In the genomic region with DNA sequence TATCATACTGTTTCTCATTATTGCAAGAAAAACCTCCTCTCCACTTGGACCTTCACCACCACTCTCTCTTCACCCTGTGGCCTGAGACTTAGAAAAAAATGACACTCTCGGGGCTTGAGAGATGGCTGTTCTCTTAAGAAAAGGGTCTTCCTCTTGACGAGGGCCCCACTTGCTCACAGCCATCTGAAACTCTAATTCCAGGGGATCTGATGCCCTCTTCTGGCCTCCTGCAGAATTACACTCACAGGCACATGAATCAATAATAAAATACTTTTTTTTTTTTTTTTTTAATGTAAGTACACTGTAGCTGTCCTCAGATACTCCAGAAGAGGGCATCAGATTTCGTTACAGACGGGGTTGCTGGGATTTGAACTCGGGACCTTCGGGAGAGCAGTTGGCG, we compare ENCODE assay signal across 13 mouse cellular contexts. TPM values are rescaled to one million over a fixed set of nuclear protein-coding genes. Genes with fewer than 3 reads are reported as not detected.
A peak's percentile ranks its signal among the peaks of the same experiment; 100 is the strongest.
DNase-seq lines count a peak whose midpoint lies in the region; ATAC-seq and TF ChIP-seq lines count a peak whose summit lies in the region.
"Had no signal": no experiment of that assay in that cellular context is flagged by ENCODE, and none has a peak within 500 bp of the region (broad histone marks: within the 10 kb centered on the region; RNA-seq: fewer than 3 reads in every experiment).

No protein-coding gene starts in this region.

- H3K9ac ChIP-seq in hindbrain, postnatal 0 days (replicated peaks; ENCODE audit: low read length) = no peak overlapping the region
- no peak overlapping the region for H3K9ac ChIP-seq in forebrain, embryonic 11.5 days (ENCODE audit: low read length)

- 65% methylated on average over 7 of the region's 7 CpGs for WGBS in hindbrain, postnatal 0 days
- WGBS in hindbrain, embryonic 10.5 days = 64% methylated on average over 7 of the region's 7 CpGs
- WGBS in forebrain, embryonic 11.5 days = 72% methylated on average over 7 of the region's 7 CpGs

- H3K27me3 ChIP-seq in hindbrain, postnatal 0 days (ENCODE audit: insufficient read depth, low read length) = no peaks in the 10 kb centered on the region
- H3K27me3 ChIP-seq in hindbrain, embryonic 10.5 days (ENCODE audit: insufficient read depth, poor library complexity, severe bottlenecking) = peaks cover 19% of the 10 kb centered on the region
- H3K27me3 ChIP-seq in testis, adult 2 months (ENCODE audit: control insufficient read depth, insufficient read depth, low read length) = no peaks in the 10 kb centered on the region
- no peaks in the 10 kb centered on the region for H3K27me3 ChIP-seq in splenic B cell, adult 2 months (ENCODE audit: control insufficient read depth, insufficient read depth, low read length, poor library complexity, severe bottlenecking)
- H3K27me3 ChIP-seq in forebrain, embryonic 11.5 days (ENCODE audit: control insufficient read depth, insufficient read depth, low read length) = no peaks in the 10 kb centered on the region; the same call in 1 of the 2 replicates

- H3K36me3 ChIP-seq in hindbrain, postnatal 0 days (ENCODE audit: insufficient read depth, low read length) = no peaks in the 10 kb centered on the region
- H3K36me3 ChIP-seq in hindbrain, embryonic 10.5 days = no peaks in the 10 kb centered on the region
- H3K36me3 ChIP-seq in testis, adult 2 months (ENCODE audit: control insufficient read depth, insufficient read depth, low read length) = no peaks in the 10 kb centered on the region
- no peaks in the 10 kb centered on the region for H3K36me3 ChIP-seq in splenic B cell, adult 2 months (ENCODE audit: control insufficient read depth, insufficient read depth, low read length, poor library complexity, severe bottlenecking)
- H3K36me3 ChIP-seq in forebrain, embryonic 11.5 days (ENCODE audit: control insufficient read depth, insufficient read depth, low read length) = no peaks in the 10 kb centered on the region

- no peak for DNase-seq in hindbrain, postnatal 0 days (ENCODE audit: low spot score)
- no peak for DNase-seq in hindbrain, embryonic 10.5 days (ENCODE audit: low spot score)
- DNase-seq in testis, postnatal 14 days (ENCODE audit: low spot score) = no peak
- DNase-seq in R1 (ENCODE audit: low read depth, low spot score) = peak; percentile 74
- peak; percentile 53 for DNase-seq in splenic B cell, adult 2 months (ENCODE audit: low read depth, low spot score)
- DNase-seq in spleen, adult 12 weeks (ENCODE audit: low spot score) = no peak
- no peak for DNase-seq in forebrain, embryonic 11.5 days (ENCODE audit: low spot score)
- DNase-seq: embryo, embryonic 11 days; gastrocnemius, postnatal 14 days; heart, postnatal 36 days; lung, postnatal 14 days had no signal

- no peak overlapping the region for H3K27ac ChIP-seq in hindbrain, postnatal 0 days
- no peak overlapping the region for H3K27ac ChIP-seq in hindbrain, embryonic 10.5 days
- no peak overlapping the region for H3K27ac ChIP-seq in testis, adult 2 months (ENCODE audit: control insufficient read depth, insufficient read depth, low read depth, low read length)
- no peak overlapping the region for H3K27ac ChIP-seq in forebrain, embryonic 11.5 days (ENCODE audit: low read depth, low read length)

- no peak overlapping the region for H3K4me3 ChIP-seq in hindbrain, postnatal 0 days (ENCODE audit: low read length)
- H3K4me3 ChIP-seq in hindbrain, embryonic 10.5 days = no peak overlapping the region
- H3K4me3 ChIP-seq in testis, adult 2 months (ENCODE audit: control insufficient read depth, low read depth, low read length) = no peak overlapping the region
- H3K4me3 ChIP-seq in forebrain, embryonic 11.5 days (ENCODE audit: low read depth, low read length) = no peak overlapping the region

- H3K4me1 ChIP-seq in hindbrain, postnatal 0 days (ENCODE audit: insufficient read depth, low read length) = no peaks in the 10 kb centered on the region
- H3K4me1 ChIP-seq in hindbrain, embryonic 10.5 days (replicated peaks) = no peaks in the 10 kb centered on the region
- peaks cover 5% of the 10 kb centered on the region; the same call in 1 of the 2 replicates for H3K4me1 ChIP-seq in testis, adult 2 months (ENCODE audit: control insufficient read depth, insufficient read depth, low read length)
- H3K4me1 ChIP-seq in forebrain, embryonic 11.5 days (replicated peaks; ENCODE audit: control insufficient read depth, insufficient read depth, low read length) = no peaks in the 10 kb centered on the region

- TF ChIP-seq CTCF in hindbrain, postnatal 0 days (IDR thresholded peaks at IDR 0.05; ENCODE audit: low read depth) = peak; percentile 43
- TF ChIP-seq CTCF in testis, adult 2 months (IDR thresholded peaks at IDR 0.05; ENCODE audit: control insufficient read depth, insufficient read depth, insufficient replicate concordance, low read depth, low read length) = 0 out of 2 replicates have a peak, but pooled peaks have one; percentile 2

- H3K9me3 ChIP-seq in hindbrain, postnatal 0 days (ENCODE audit: low read length) = no peaks in the 10 kb centered on the region
- H3K9me3 ChIP-seq in hindbrain, embryonic 10.5 days = no peaks in the 10 kb centered on the region
- H3K9me3 ChIP-seq in forebrain, embryonic 11.5 days (ENCODE audit: control insufficient read depth, low read length) = no peaks in the 10 kb centered on the region

- no peak for ATAC-seq in hindbrain, postnatal 0 days
- ATAC-seq in forebrain, embryonic 11.5 days (replicated peaks; ENCODE audit: low FRiP score) = no peak
- ATAC-seq: midbrain, embryonic 16.5 days had no signal

- H3K4me2 ChIP-seq in hindbrain, postnatal 0 days (ENCODE audit: low read depth, low read length) = no peak overlapping the region
- H3K4me2 ChIP-seq in forebrain, embryonic 11.5 days (ENCODE audit: low read depth, low read length, severe bottlenecking) = no peak overlapping the region

- TF ChIP-seq POLR2A in testis, adult 2 months (IDR thresholded peaks at IDR 0.05; ENCODE audit: control insufficient read depth, low read depth, low read length) = no peak

RNA-seq across cellular contexts. Expression of a gene that starts 6.0 kb away (rescaled TPM):
- total RNA-seq in hindbrain, postnatal 0 days (2014; rRNA removed) = 7.8 and 10.6 TPM in 2 replicates
- 5.8 and 7.0 TPM in 2 replicates for polyA plus RNA-seq in hindbrain, postnatal 0 days (2015; fragmentation: Nextera tagmentation; extraction: Ambion mirVana)
- polyA plus RNA-seq in hindbrain, embryonic 10.5 days (2016; fragmentation: Nextera tagmentation; extraction: Ambion mirVana) = 5.4 and 6.2 TPM in 2 replicates
- 4.2 and 4.6 TPM in 2 replicates for polyA plus RNA-seq in testis, adult 2 months (2012; rRNA removed)
- 2.6 and 3.6 TPM in 2 replicates for polyA plus RNA-seq in forebrain, embryonic 11.5 days (2014; fragmentation: Nextera tagmentation; extraction: Ambion mirVana)

RNA-seq across cellular contexts. Expression of a gene that starts 36.5 kb away (rescaled TPM):
- 25.9 and 31.9 TPM in 2 replicates for total RNA-seq in hindbrain, postnatal 0 days (2014; rRNA removed)
- polyA plus RNA-seq in hindbrain, postnatal 0 days (2015; fragmentation: Nextera tagmentation; extraction: Ambion mirVana) = 2.3 and 2.5 TPM in 2 replicates
- polyA plus RNA-seq in hindbrain, embryonic 10.5 days (2016; fragmentation: Nextera tagmentation; extraction: Ambion mirVana) = 0.52 and 1.1 TPM in 2 replicates
- polyA plus RNA-seq in testis, adult 2 months (2012; rRNA removed) = 0.10 and 0.14 TPM in 2 replicates
- 1.1 and 1.4 TPM in 2 replicates for polyA plus RNA-seq in forebrain, embryonic 11.5 days (2014; fragmentation: Nextera tagmentation; extraction: Ambion mirVana)
- total RNA-seq: heart, postnatal 36 days had no signal

Comparison
In these comparisons a context has a peak if more than half of its experiments do, and no peak if none do; other contexts are left out.
1. DNase-seq: peak in R1 (single experiment) and splenic B cell, adult 2 months (single experiment); none in hindbrain, postnatal 0 days (single experiment), hindbrain, embryonic 10.5 days (single experiment), testis, postnatal 14 days (single experiment), spleen, adult 12 weeks (single experiment) and forebrain, embryonic 11.5 days (single experiment).